Mouse (Mus musculus) intestine, embryonic 15.5 days (tissue): ENCODE data around the gene B3gnt3. TPM values are rescaled to one million over a fixed set of nuclear protein-coding genes. Genes with fewer than 3 reads are reported as not detected.
"Not testable (repeated sequence)": the region's sequence is repeated elsewhere in the genome, so short reads cannot be mapped to it uniquely, and the experiment has no call there.

ENCODE experiments used
- ATAC-seq: fragments of 200-750 bp; cut with Nextera tagmentation; 2 replicates; pipeline ENCODE4 v1.8.0; 2017; ENCODE audit warnings: moderate TSS enrichment, moderate library complexity
- H3K27ac ChIP-seq: fragments of 300-500 bp; sonication (generic); 2 replicates; pipeline ENCODE4 v1.5.1; 2015; ENCODE audit warnings: mild to moderate bottlenecking, inconsistent platforms
- H3K27me3 ChIP-seq: fragments of 300-500 bp; sonication (generic); replicated peaks from 2 replicates; pipeline ENCODE4 v1.6.1; 2015; ENCODE audit warnings: inconsistent platforms
- H3K36me3 ChIP-seq: fragments of 300-500 bp; sonication (generic); 2 replicates; pipeline ENCODE4 v1.6.1; 2015; ENCODE audit warnings: inconsistent platforms
- H3K4me1 ChIP-seq: fragments of 300-500 bp; sonication (generic); replicated peaks from 2 replicates; pipeline ENCODE4 v1.6.1; 2015; ENCODE audit warnings: inconsistent platforms
- H3K4me2 ChIP-seq: fragments of 300-500 bp; sonication (generic); replicated peaks from 2 replicates; pipeline ENCODE4 v1.6.1; 2015; ENCODE audit warnings: mild to moderate bottlenecking, inconsistent platforms
- H3K4me3 ChIP-seq: fragments of 300-500 bp; sonication (generic); replicated peaks from 2 replicates; pipeline ENCODE4 v1.5.1; 2015; ENCODE audit warnings: inconsistent platforms
- H3K9ac ChIP-seq: fragments of 300-500 bp; sonication (generic); 2 replicates; pipeline ENCODE4 v1.6.1; 2015; ENCODE audit warnings: inconsistent platforms
- H3K9me3 ChIP-seq: fragments of 300-500 bp; sonication (generic); 2 replicates; pipeline ENCODE4 v1.6.1; 2016; ENCODE audit warnings: inconsistent platforms
- WGBS: fragments of 180-500 bp; shearing (Covaris S2); methylation state at CpG from one replicate; pipeline ENCODE4 v1.1.7; 2015; 5-methylcytosine and 5-hydroxymethylcytosine counted together
- polyA plus RNA-seq: library from polyadenylated mRNA; unstranded; fragments of >200 nt; fragmentation: Nextera tagmentation; extraction: Ambion mirVana; gene quantifications from 2 replicates; pipeline ENCODE4 v1.2.1, GENCODE M21; 2015

Gene B3gnt3
- polyA plus RNA-seq: 16.0 and 17.0 TPM in 2 replicates

GRCm38 (mm10) chr8:71701414-71702086 lies at the start of gene B3gnt3:
B3gnt3 (minus strand) TSS chr8:71701789.
- Histone ChIP-seq H3K4me1 (peaks cover 11% of the 10 kb centered on the region; the same call in 1 of the 2 replicates), H3K9me3 (no peaks in the 10 kb centered on the region), H3K4me2 (peak within 1 kb of the TSS; percentile 60), H3K27me3 (peaks cover 23% of the 10 kb centered on the region), H3K27ac (peak within 1 kb of the TSS; percentile 74), H3K4me3 (peak within 1 kb of the TSS; percentile 39), H3K9ac (peak within 1 kb of the TSS; percentile 46), H3K36me3 (no peaks in the 10 kb centered on the region)
- peak; percentile 80 for ATAC-seq
- WGBS: 13% methylated on average over 32 of the region's 34 CpGs

- not testable (repeated sequence) for H3K27ac ChIP-seq, H3K4me1 ChIP-seq, H3K4me2 ChIP-seq, H3K27me3 ChIP-seq, H3K9me3 ChIP-seq, H3K36me3 ChIP-seq, H3K9ac ChIP-seq, ATAC-seq, H3K4me3 ChIP-seq
- 86% methylated on average over 6 of the region's 6 CpGs for WGBS
These were observed 47.9 kb upstream of the B3gnt3 start for GRCm38 (mm10) chr8:71749321-71750075.

DNA sequence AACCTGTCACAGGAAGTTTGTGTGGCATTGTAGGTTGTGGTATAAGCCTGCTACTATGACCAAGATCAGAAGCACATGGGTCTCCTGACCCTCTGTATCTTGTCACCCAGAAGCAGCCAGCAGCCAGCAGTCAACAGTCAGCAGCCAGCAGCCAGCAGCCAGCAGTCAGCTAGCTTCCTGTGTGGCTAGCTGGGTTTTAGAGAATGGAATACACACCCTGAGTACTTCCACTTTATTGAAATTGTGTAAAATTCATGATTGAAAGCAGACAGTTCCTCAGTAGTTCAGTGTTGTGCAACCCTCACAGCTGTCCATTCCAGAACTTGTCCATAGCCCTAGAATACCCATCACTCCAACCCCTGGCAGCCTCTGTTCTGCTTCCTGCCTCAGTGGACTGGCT lies 45.5 kb upstream of the B3gnt3 start:
- H3K4me2 ChIP-seq, H3K4me1 ChIP-seq, ATAC-seq, H3K27me3 ChIP-seq, H3K4me3 ChIP-seq, H3K27ac ChIP-seq, H3K9ac ChIP-seq, H3K36me3 ChIP-seq, H3K9me3 ChIP-seq: not testable (repeated sequence)

DNA sequence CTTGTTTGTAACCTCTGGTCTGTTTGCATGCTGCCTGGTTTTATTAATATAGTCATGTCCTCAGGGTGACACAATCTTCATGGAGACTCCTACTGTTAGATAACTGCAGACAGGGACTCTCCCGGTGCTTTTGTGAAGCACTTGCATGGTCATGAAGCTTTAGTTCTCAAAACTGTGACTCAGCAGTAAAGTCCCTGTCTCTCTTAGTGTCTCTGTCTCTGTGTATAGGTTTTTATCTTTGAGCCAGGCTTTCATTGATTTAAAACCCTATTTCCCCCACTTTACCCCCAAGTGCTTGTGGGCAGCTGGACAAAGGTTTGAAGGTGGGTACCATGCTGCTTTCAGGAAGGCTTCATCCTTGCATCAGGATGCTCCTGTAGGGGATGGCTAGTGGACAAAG lies 43.7 kb upstream of the B3gnt3 start:
- H3K27ac ChIP-seq: no peak overlapping the region
- no peak for ATAC-seq
- H3K9me3 ChIP-seq: no peaks in the 10 kb centered on the region
- H3K36me3 ChIP-seq: no peaks in the 10 kb centered on the region
- peaks cover 6% of the 10 kb centered on the region; the same call in 1 of the 2 replicates for H3K4me1 ChIP-seq
- 89% methylated on average over 1 of the region's 1 CpGs for WGBS
- no peak overlapping the region for H3K4me3 ChIP-seq
- no peak overlapping the region for H3K4me2 ChIP-seq
- no peak overlapping the region for H3K9ac ChIP-seq
- no peaks in the 10 kb centered on the region for H3K27me3 ChIP-seq

GRCm38 (mm10) chr8:71742783-71743182 lies 41.2 kb upstream of the B3gnt3 start:
- no peak for ATAC-seq
- no peak overlapping the region for H3K4me2 ChIP-seq
- no peaks in the 10 kb centered on the region for H3K36me3 ChIP-seq
- no peak overlapping the region for H3K27ac ChIP-seq
- WGBS: 69% methylated on average over 2 of the region's 2 CpGs
- H3K9me3 ChIP-seq: no peaks in the 10 kb centered on the region
- H3K9ac ChIP-seq: no peak overlapping the region
- H3K4me3 ChIP-seq: no peak overlapping the region
- peaks cover 6% of the 10 kb centered on the region; the same call in 1 of the 2 replicates for H3K4me1 ChIP-seq
- no peaks in the 10 kb centered on the region for H3K27me3 ChIP-seq

- Histone ChIP-seq H3K4me3 (peak overlapping the region; percentile 15; the same call in 1 of the 2 replicates), H3K4me2 (peak overlapping the region; percentile 62), H3K27ac (no peak overlapping the region), H3K36me3 (no peaks in the 10 kb centered on the region), H3K9me3 (no peaks in the 10 kb centered on the region), H3K4me1 (peaks cover 6% of the 10 kb centered on the region; the same call in 1 of the 2 replicates), H3K27me3 (no peaks in the 10 kb centered on the region), H3K9ac (no peak overlapping the region)
- ATAC-seq: peak; percentile 80
- WGBS: 5% methylated on average over 19 of the region's 19 CpGs
These were observed 40.1 kb upstream of the B3gnt3 start for GRCm38 (mm10) chr8:71741687-71742114.

GRCm38 (mm10) chr8:71741226-71741625 lies 39.6 kb upstream of the B3gnt3 start:
- no peaks in the 10 kb centered on the region for H3K27me3 ChIP-seq
- H3K9me3 ChIP-seq: no peaks in the 10 kb centered on the region
- no peak overlapping the region for H3K9ac ChIP-seq
- H3K4me1 ChIP-seq: peaks cover 6% of the 10 kb centered on the region; the same call in 1 of the 2 replicates
- H3K4me3 ChIP-seq: no peak overlapping the region
- H3K27ac ChIP-seq: no peak overlapping the region
- WGBS: 27% methylated on average over 3 of the region's 3 CpGs
- no peaks in the 10 kb centered on the region for H3K36me3 ChIP-seq
- peak; percentile 10; the same call in 1 of the 2 replicates for ATAC-seq
- peak overlapping the region; percentile 62 for H3K4me2 ChIP-seq

DNA sequence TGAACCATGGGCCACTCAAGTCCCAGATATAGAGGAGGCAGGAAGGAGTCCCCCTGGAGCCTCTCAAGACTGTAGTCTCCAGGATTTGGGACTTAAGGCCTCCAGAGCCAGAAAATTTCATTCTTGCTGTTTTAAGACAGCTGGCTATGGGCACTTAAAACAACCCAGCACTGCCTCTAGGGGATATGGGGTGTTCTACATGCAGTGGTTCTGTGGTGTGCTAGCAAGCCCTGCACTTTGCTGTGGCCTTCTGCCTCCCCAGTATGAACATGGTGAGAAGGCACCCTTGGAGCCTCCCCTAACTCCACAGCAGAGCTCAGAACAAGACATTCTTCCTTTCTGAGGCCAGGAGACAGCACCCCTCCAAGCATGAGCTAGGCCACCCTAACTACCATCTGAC lies 36.7 kb upstream of the B3gnt3 start:
- H3K4me1 ChIP-seq, H3K9ac ChIP-seq, H3K4me3 ChIP-seq, ATAC-seq, H3K27ac ChIP-seq, H3K4me2 ChIP-seq, H3K36me3 ChIP-seq, H3K27me3 ChIP-seq, H3K9me3 ChIP-seq: not testable (repeated sequence)

DNA sequence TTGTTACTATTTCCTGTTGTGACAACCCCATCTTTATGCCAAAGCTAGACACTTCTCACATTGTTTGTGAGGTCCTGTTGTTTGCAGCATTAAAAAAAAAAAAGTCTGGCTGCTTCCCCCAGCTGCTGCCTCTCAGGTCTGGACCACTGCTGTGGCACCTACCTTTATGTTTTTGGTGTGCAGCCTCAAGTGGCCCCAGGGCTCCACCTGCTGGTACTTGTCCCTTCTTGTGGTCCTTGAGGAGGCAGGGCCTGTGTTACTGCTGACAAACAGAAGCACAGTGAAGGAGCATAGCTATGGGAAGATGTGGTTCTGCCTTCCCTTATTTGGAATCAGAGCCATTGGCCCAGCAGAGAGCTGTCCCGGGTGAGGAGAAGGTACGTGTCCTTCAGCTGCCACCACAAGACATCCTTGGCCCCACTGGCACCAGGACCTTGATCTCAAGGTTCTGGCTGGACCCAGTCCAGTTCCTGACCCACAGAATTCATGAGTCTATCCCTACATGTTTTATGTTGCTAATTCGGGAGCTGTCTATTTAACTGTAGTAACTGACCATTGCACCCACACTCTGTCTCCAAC lies 30.2 kb upstream of the B3gnt3 start:
- no peaks in the 10 kb centered on the region for H3K27me3 ChIP-seq
- no peak overlapping the region for H3K4me2 ChIP-seq
- 48% methylated on average over 3 of the region's 3 CpGs for WGBS
- H3K27ac ChIP-seq: no peak overlapping the region
- H3K4me3 ChIP-seq: no peak overlapping the region
- ATAC-seq: 0 out of 2 replicates have a peak, but pooled peaks have one; percentile 11
- peaks cover 3% of the 10 kb centered on the region; the same call in 1 of the 2 replicates for H3K4me1 ChIP-seq
- no peaks in the 10 kb centered on the region for H3K36me3 ChIP-seq
- no peak overlapping the region for H3K9ac ChIP-seq
- no peaks in the 10 kb centered on the region for H3K9me3 ChIP-seq

- Histone ChIP-seq H3K9ac (no peak overlapping the region), H3K4me1 (peaks cover 7% of the 10 kb centered on the region), H3K27me3 (peaks cover 5% of the 10 kb centered on the region), H3K36me3 (no peaks in the 10 kb centered on the region), H3K27ac (no peak overlapping the region), H3K9me3 (no peaks in the 10 kb centered on the region), H3K4me3 (peak overlapping the region; percentile 29), H3K4me2 (peak overlapping the region; percentile 80)
- WGBS: 4% methylated on average over 15 of the region's 16 CpGs
- no peak for ATAC-seq
These were observed 27.4 kb upstream of the B3gnt3 start for GRCm38 (mm10) chr8:71728826-71729620.

GRCm38 (mm10) chr8:71728240-71728785 lies 26.7 kb upstream of the B3gnt3 start:
- Histone ChIP-seq H3K4me3 (peak overlapping the region; percentile 29), H3K4me2 (peak overlapping the region; percentile 80), H3K4me1 (peaks cover 7% of the 10 kb centered on the region), H3K9me3 (no peaks in the 10 kb centered on the region), H3K27ac (no peak overlapping the region), H3K9ac (no peak overlapping the region), H3K36me3 (no peaks in the 10 kb centered on the region), H3K27me3 (peaks cover 5% of the 10 kb centered on the region)
- ATAC-seq: 0 out of 2 replicates have a peak, but pooled peaks have one; percentile 30
- WGBS: 7% methylated on average over 21 of the region's 21 CpGs
